Mouse (Mus musculus) hindbrain, embryonic 16.5 days (tissue): ENCODE results near the gene Gm45521. TPM values are rescaled to one million over a fixed set of nuclear protein-coding genes. Genes with fewer than 3 reads are reported as not detected.

ENCODE experiments used
- ATAC-seq: fragments of 200-750 bp; cut with Nextera tagmentation; 2 replicates; pipeline ENCODE4 v1.8.0; 2017; ENCODE audit warnings: moderate TSS enrichment, moderate library complexity
- H3K27ac ChIP-seq: fragments of 300-500 bp; sonication (generic); 2 replicates; pipeline ENCODE4 v1.5.1; 2014; ENCODE audit warnings: low read depth, mild to moderate bottlenecking, control low read depth, low read length, moderate library complexity
- H3K27me3 ChIP-seq: fragments of 300-500 bp; sonication (generic); replicated peaks from 2 replicates; pipeline ENCODE4 v1.6.1; 2014; ENCODE audit warnings: low read length; ENCODE audit not compliant: control insufficient read depth, insufficient read depth
- H3K36me3 ChIP-seq: fragments of 300-500 bp; sonication (generic); 2 replicates; pipeline ENCODE4 v1.6.1; 2014; ENCODE audit warnings: mild to moderate bottlenecking, low read length, moderate library complexity, mixed read lengths; ENCODE audit not compliant: control insufficient read depth, insufficient read depth
- H3K4me1 ChIP-seq: fragments of 300-500 bp; sonication (generic); 2 replicates; pipeline ENCODE4 v1.6.1; 2014; ENCODE audit warnings: low read depth, low read length; ENCODE audit not compliant: control insufficient read depth, insufficient read depth
- H3K4me2 ChIP-seq: fragments of 300-500 bp; sonication (generic); 2 replicates; pipeline ENCODE4 v1.6.1; 2014; ENCODE audit warnings: mild to moderate bottlenecking, low read length, control low read depth, moderate library complexity
- H3K4me3 ChIP-seq: fragments of 300-500 bp; sonication (generic); 2 replicates; pipeline ENCODE4 v1.5.1; 2014; ENCODE audit warnings: mild to moderate bottlenecking, low read length, control low read depth, moderate library complexity
- H3K9ac ChIP-seq: fragments of 300-500 bp; sonication (generic); 2 replicates; pipeline ENCODE4 v1.6.1; 2014; ENCODE audit warnings: low read depth, mild to moderate bottlenecking, control low read depth, low read length, moderate library complexity
- H3K9me3 ChIP-seq: fragments of 300-500 bp; sonication (generic); 2 replicates; pipeline ENCODE4 v1.6.1; 2014; ENCODE audit warnings: mild to moderate bottlenecking, low read length, moderate library complexity; ENCODE audit not compliant: control insufficient read depth
- WGBS: fragments of 180-500 bp; shearing (Covaris S2); extraction: QIAGEN DNeasy Blood & Tissue Kit; methylation state at CpG from one replicate; pipeline ENCODE4 v1.1.7; 2014; 5-methylcytosine and 5-hydroxymethylcytosine counted together
- polyA plus RNA-seq: library from polyadenylated mRNA; unstranded; fragments of >200 nt; fragmentation: Nextera tagmentation; extraction: Ambion mirVana; gene quantifications from 2 replicates; pipeline ENCODE4 v1.2.1, GENCODE M21; 2015

Gene Gm45521
- polyA plus RNA-seq, 1 experiment from 2014 or later = 0.40 TPM

DNA sequence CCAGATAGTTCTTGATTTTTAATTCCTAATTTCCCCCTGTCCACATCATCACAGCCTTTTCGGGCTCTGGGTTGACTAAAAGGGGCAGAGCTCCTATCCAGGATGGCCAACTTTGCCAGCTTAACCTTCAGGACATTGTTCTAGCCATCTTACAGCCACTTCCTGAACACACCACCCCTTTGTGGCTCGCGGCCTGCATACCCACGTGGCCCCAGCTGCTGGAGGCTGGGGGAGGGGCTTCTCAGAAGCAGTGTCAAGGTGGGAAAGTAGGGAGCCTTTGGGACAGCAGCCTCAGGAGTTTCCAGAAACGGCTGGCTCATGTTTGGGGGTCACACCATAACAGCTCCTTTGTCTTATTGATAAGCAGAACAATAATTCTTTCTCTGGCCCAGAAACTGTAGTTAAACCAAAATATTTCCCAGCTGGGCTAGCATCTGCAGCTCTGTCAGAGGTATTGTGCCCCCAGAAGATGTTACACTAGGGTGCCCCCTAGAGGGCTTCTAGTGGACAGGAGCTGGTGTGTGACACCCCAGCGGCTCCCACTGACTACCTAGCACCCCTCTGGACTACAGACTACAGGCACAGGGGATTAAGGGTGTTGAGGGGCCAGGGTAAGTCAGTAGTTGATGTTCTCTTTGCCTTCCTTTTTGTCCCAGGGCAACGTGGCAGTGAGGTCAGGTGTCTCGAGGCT is 12.6 kb upstream of the Gm45521 start:
- no peak overlapping the region for H3K9ac ChIP-seq
- H3K4me3 ChIP-seq = no peak overlapping the region
- H3K27ac ChIP-seq = no peak overlapping the region; the same call in 1 of the 2 replicates
- H3K4me1 ChIP-seq = peaks cover 3% of the 10 kb centered on the region; the same call in 1 of the 2 replicates
- H3K36me3 ChIP-seq = peaks cover 26% of the 10 kb centered on the region
- no peaks in the 10 kb centered on the region for H3K27me3 ChIP-seq
- 58% methylated on average over 8 of the region's 8 CpGs for WGBS
- H3K4me2 ChIP-seq = no peak overlapping the region
- H3K9me3 ChIP-seq = no peaks in the 10 kb centered on the region
- ATAC-seq = no peak

DNA sequence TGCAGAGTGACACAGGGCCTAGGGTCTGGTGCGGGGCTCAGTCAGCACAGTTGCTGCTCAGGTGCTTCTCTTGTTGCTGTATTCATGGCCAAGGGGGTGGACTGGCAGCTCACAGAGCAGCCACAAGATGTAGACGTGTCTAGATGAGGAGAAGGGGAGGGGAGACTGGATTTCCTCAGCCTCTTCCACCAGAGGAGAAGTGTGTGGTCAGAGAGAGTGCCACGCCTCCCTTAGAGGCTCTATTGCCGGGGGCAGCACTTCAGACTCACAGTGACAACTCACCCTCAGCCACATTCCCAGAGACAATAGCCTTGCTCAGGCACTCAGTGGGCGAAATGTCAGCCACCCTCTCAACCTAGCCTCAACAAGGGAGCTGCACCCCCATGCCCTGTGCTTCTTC is 11.8 kb upstream of the Gm45521 start:
- Histone ChIP-seq H3K27ac (no peak overlapping the region), H3K27me3 (no peaks in the 10 kb centered on the region), H3K4me2 (no peak overlapping the region), H3K36me3 (peaks cover 23% of the 10 kb centered on the region), H3K4me3 (no peak overlapping the region), H3K4me1 (peaks cover 3% of the 10 kb centered on the region; the same call in 1 of the 2 replicates), H3K9me3 (no peaks in the 10 kb centered on the region), H3K9ac (no peak overlapping the region)
- ATAC-seq = no peak
- 85% methylated on average over 5 of the region's 5 CpGs for WGBS

DNA sequence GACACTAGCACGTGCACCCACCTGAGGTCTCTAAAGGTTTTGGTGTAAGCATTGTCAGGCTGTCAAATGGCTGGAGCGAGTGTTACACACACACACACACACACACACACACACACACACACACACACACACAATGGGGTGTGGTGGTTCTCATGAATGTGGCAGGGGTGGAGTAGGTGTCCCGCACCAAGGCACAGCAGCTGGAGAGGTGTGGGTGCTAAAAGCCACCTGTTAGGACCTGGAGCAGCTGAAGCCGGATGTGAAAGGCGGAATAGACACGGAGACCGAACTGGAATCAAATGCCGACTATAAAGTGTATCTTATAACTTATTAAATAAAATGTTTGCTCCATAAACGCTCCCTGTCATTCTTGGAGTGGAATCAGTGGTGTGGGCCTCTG is 5.9 kb upstream of the Gm45521 start:
- ATAC-seq = no peak
- Histone ChIP-seq H3K9ac (no peak overlapping the region), H3K4me2 (no peak overlapping the region), H3K27me3 (no peaks in the 10 kb centered on the region), H3K4me3 (no peak overlapping the region), H3K27ac (no peak overlapping the region), H3K4me1 (no peaks in the 10 kb centered on the region), H3K36me3 (peaks cover 12% of the 10 kb centered on the region), H3K9me3 (no peaks in the 10 kb centered on the region)
- 92% methylated on average over 9 of the region's 9 CpGs for WGBS

DNA sequence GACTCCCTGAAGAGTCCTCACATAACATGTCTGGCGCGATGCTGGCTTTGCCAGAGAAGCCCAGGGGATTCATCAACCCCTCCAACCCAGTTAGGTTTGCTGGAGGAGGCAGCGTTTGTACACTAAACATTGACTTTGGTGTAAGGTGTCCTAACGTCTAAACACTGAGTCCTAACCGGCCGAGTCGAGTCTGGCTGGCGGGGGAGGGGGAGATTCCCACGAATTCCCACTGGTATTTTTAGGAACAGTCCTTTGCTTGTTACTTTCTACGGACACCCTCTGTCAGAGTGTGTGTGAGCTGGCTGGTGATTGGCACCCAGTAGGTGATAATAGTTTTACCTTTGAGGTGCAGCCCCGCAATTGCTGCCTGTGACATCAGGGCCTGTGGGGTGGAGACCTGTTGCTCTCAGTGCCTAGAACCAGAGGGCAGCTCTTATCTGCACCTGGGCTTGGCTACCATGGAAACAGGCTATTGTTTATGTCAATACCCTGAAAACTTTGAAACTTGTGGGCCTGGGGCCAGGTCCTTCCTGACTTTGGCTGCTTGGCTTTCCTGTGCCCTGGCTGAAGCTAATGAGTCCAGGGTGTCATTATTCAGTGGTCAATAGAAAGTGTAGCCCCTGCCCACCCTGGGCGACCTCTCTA is 4.4 kb upstream of the Gm45521 start:
- Histone ChIP-seq H3K9me3 (no peaks in the 10 kb centered on the region), H3K4me3 (no peak overlapping the region), H3K9ac (no peak overlapping the region), H3K4me2 (no peak overlapping the region), H3K27ac (0 out of 2 replicates have a peak overlapping the region, but pooled peaks have one; percentile 7), H3K36me3 (peaks cover 12% of the 10 kb centered on the region), H3K27me3 (no peaks in the 10 kb centered on the region), H3K4me1 (no peaks in the 10 kb centered on the region)
- 36% methylated on average over 12 of the region's 12 CpGs for WGBS
- peak; percentile 16; the same call in 1 of the 2 replicates for ATAC-seq

DNA sequence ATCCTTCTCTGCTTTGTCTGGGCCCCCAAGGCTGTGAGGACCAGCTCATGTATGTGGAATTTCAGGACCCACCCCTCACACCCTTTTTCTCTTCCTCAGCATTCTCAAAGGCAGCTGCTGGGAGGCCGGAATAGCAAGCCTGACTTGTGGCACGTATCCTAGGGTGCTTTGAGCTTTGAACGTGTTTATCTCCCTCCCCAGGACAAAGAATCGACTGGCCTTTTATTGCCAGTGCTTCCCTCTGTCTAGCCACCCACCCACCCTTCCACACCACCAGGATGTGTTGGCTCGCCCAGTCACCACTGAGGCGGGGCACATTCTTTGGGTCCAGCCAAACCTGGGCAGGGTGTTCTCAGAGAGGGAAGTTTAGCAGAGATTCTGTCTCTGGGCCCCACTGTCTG is 3.0 kb upstream of the Gm45521 start:
- Histone ChIP-seq H3K27me3 (no peaks in the 10 kb centered on the region), H3K36me3 (peaks cover 10% of the 10 kb centered on the region), H3K4me1 (no peaks in the 10 kb centered on the region), H3K9ac (no peak overlapping the region), H3K27ac (0 out of 2 replicates have a peak overlapping the region, but pooled peaks have one; percentile 4), H3K4me2 (no peak overlapping the region), H3K9me3 (no peaks in the 10 kb centered on the region), H3K4me3 (no peak overlapping the region)
- 39% methylated on average over 6 of the region's 6 CpGs for WGBS
- ATAC-seq = 0 out of 2 replicates have a peak, but pooled peaks have one; percentile 18

DNA sequence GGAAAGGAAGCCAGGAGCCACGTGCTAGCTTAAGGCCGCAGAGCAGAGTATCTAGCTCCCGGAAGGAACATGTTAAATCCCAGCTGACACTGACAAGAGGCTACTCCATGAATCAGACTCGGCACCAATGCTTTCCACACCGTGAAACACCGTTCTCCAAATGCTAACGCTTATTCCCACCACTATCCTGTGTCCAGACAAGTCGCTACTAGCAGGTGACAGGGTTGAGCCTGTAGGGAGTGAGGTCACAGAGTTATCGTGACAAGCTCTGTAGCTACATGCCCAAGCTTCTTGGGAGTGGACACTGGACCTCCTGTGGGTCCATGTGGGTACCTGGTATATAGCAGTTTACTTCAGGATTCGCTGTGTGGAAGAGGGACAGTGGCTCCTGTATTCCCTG is 661 bp upstream of the Gm45521 start:
- no peak overlapping the region for H3K4me3 ChIP-seq
- no peak overlapping the region for H3K9ac ChIP-seq
- no peaks in the 10 kb centered on the region for H3K9me3 ChIP-seq
- no peaks in the 10 kb centered on the region for H3K27me3 ChIP-seq
- no peaks in the 10 kb centered on the region for H3K4me1 ChIP-seq
- no peak for ATAC-seq
- no peaks in the 10 kb centered on the region for H3K36me3 ChIP-seq
- 80% methylated on average over 10 of the region's 10 CpGs for WGBS
- H3K4me2 ChIP-seq = no peak overlapping the region
- no peak overlapping the region for H3K27ac ChIP-seq

DNA sequence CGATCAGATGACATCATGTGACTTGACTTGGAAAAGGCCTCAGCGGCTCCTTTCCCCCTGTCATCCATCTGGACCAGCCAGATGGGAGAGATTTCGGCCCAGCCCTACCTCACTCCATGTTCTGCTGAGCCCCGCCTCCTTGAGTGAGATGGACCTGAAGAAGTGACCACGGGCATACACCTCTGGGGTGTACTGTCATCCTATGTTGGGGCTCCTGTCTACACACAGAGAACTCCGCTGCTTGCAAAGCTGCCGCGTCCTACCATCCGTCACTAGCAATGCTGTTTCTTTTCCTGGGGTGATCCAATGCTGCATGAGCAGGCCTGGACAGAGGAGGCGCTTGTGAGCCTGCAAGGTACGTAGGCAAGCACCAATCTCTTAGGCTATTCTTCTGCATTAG is 3.5 kb downstream of the Gm45521 start:
- H3K4me2 ChIP-seq = no peak overlapping the region
- H3K9me3 ChIP-seq = no peaks in the 10 kb centered on the region
- no peak overlapping the region for H3K4me3 ChIP-seq
- WGBS = 52% methylated on average over 11 of the region's 11 CpGs
- H3K27ac ChIP-seq = no peak overlapping the region
- H3K36me3 ChIP-seq = no peaks in the 10 kb centered on the region
- ATAC-seq = peak; percentile 40; the same call in 1 of the 2 replicates
- 0 out of 2 replicates have a peak, but pooled peaks cover 2% of the 10 kb centered on the region for H3K27me3 ChIP-seq
- no peaks in the 10 kb centered on the region for H3K4me1 ChIP-seq
- H3K9ac ChIP-seq = no peak overlapping the region

DNA sequence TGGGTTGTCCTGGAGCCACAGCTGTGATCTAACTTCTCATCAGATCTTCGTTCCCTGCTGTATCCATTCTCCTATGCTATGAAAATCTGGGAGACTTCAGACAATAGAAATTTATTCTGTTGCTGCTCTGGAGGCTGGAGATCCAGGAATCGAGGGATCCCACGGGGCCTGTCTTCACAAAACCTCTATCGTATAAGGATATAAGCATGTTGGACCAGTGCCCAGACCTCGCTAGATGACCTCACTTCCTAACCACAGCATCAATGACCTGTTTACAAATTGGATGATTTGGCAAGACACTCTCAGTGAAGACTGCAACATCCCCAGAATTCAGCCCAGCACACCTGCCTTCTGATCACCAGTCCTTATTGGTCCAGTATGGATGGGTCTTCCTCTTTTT is 4.6 kb downstream of the Gm45521 start:
- H3K27ac ChIP-seq = no peak overlapping the region
- H3K36me3 ChIP-seq = no peaks in the 10 kb centered on the region
- H3K4me2 ChIP-seq = no peak overlapping the region
- 0 out of 2 replicates have a peak, but pooled peaks cover 2% of the 10 kb centered on the region for H3K27me3 ChIP-seq
- H3K4me1 ChIP-seq = no peaks in the 10 kb centered on the region
- 40% methylated on average over 5 of the region's 5 CpGs for WGBS
- H3K9me3 ChIP-seq = no peaks in the 10 kb centered on the region
- H3K9ac ChIP-seq = no peak overlapping the region
- no peak overlapping the region for H3K4me3 ChIP-seq
- ATAC-seq = no peak

DNA sequence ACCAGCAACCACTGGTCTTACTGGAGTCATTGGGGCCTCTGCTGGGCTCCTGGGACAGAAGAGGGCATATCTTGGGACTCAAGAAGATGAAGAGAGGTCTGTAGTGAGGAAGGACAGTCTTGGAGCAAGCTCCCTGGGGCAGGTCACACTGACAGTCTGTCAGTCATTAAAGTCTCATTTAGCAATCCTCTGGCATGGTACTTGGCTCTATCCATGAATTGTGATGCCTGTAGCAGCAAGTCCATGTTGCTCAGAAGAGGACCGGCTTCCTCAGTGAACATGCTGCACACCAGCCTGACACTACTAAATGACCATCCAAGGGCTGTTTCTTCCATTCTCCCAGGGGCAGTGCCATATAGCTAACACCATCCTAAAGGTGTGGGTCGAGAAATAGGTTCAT is 5.5 kb downstream of the Gm45521 start:
- H3K27ac ChIP-seq = no peak overlapping the region
- no peak for ATAC-seq
- H3K4me2 ChIP-seq = no peak overlapping the region
- no peaks in the 10 kb centered on the region for H3K4me1 ChIP-seq
- H3K27me3 ChIP-seq = 0 out of 2 replicates have a peak, but pooled peaks cover 2% of the 10 kb centered on the region
- no peak overlapping the region for H3K4me3 ChIP-seq
- no peaks in the 10 kb centered on the region for H3K36me3 ChIP-seq
- no peak overlapping the region for H3K9ac ChIP-seq
- H3K9me3 ChIP-seq = no peaks in the 10 kb centered on the region
- 89% methylated on average over 2 of the region's 2 CpGs for WGBS
